Mouse (Mus musculus) heart, adult 18-20 months (tissue): ENCODE measurements at regions not wholly inside any gene's neighbourhood (a gene's known extent, or its start where the extent isn't known, plus 50 kb on each side); places are given as distances from the start of the nearest gene placed in this dataset.

Experiments used
- DNase-seq, 2 experiments: peaks; one replicate each; pipeline ENCODE4 v3.0.0; 2021 to 2022; ENCODE audit warnings: mixed read lengths in 1 of 2

GRCm38 (mm10) chr3:15112177-15112838 is 219.8 kb downstream of the Gm9733 start:
- no peak for DNase-seq

GRCm38 (mm10) chr3:15118634-15119356 is 213.3 kb downstream of the Gm9733 start:
- no peak for DNase-seq

GRCm38 (mm10) chr3:15126736-15127135 is 205.4 kb downstream of the Gm9733 start:
- DNase-seq: no peak

- DNase-seq: no peak
These were observed 203.7 kb downstream of the Gm9733 start for GRCm38 (mm10) chr3:15128370-15128769.

- no peak for DNase-seq
These were observed 203.1 kb downstream of the Gm9733 start for GRCm38 (mm10) chr3:15128960-15129359.

- DNase-seq: no peak
These were observed 202.3 kb downstream of the Gm9733 start for GRCm38 (mm10) chr3:15129729-15130369.

- DNase-seq: no peak
These were observed 200.0 kb downstream of the Gm9733 start for GRCm38 (mm10) chr3:15132136-15132535.

GRCm38 (mm10) chr3:15139550-15139949 is 192.6 kb downstream of the Gm9733 start:
- DNase-seq: no peak

GRCm38 (mm10) chr3:15153710-15154109 is 178.4 kb downstream of the Gm9733 start:
- DNase-seq: no peak

- peak; percentile 55 to 58 for DNase-seq
These were observed 177.9 kb downstream of the Gm9733 start for GRCm38 (mm10) chr3:15154153-15154552.

GRCm38 (mm10) chr3:15156681-15157080 is 175.4 kb downstream of the Gm9733 start:
- no peak for DNase-seq

GRCm38 (mm10) chr3:15157842-15158241 is 174.3 kb downstream of the Gm9733 start:
- no peak for DNase-seq

GRCm38 (mm10) chr3:15158926-15159325 is 173.2 kb downstream of the Gm9733 start:
- no peak for DNase-seq

GRCm38 (mm10) chr3:15159965-15160714 is 172.0 kb downstream of the Gm9733 start:
- no peak for DNase-seq

- no peak for DNase-seq
These were observed 156.3 kb downstream of the Gm9733 start for GRCm38 (mm10) chr3:15175811-15176210.

- DNase-seq: peak in 1 of 2 experiments; percentile 7
These were observed 152.9 kb downstream of the Gm9733 start for GRCm38 (mm10) chr3:15179079-15179812.

- DNase-seq: no peak
These were observed 151.0 kb downstream of the Gm9733 start for GRCm38 (mm10) chr3:15181111-15181510.

GRCm38 (mm10) chr3:15186731-15187130 is 145.4 kb downstream of the Gm9733 start:
- DNase-seq: peak in 1 of 2 experiments; percentile 4

GRCm38 (mm10) chr3:15194362-15194761 is 137.7 kb downstream of the Gm9733 start:
- peak; percentile 61 to 79 for DNase-seq

- DNase-seq: peak in 1 of 2 experiments; percentile 2
These were observed 136.0 kb downstream of the Gm9733 start for GRCm38 (mm10) chr3:15196101-15196500.

- no peak for DNase-seq
These were observed 134.0 kb downstream of the Gm9733 start for GRCm38 (mm10) chr3:15198086-15198485.

- DNase-seq: no peak
These were observed 131.8 kb downstream of the Gm9733 start for GRCm38 (mm10) chr3:15200309-15200708.
